Mouse (Mus musculus): ENCODE measurements around the gene Cadm2. TPM values are rescaled to one million over a fixed set of nuclear protein-coding genes. Genes with fewer than 3 reads are reported as not detected.

Cadm2 gene
- polyA plus RNA-seq, 1 experiment: not detected

DNA sequence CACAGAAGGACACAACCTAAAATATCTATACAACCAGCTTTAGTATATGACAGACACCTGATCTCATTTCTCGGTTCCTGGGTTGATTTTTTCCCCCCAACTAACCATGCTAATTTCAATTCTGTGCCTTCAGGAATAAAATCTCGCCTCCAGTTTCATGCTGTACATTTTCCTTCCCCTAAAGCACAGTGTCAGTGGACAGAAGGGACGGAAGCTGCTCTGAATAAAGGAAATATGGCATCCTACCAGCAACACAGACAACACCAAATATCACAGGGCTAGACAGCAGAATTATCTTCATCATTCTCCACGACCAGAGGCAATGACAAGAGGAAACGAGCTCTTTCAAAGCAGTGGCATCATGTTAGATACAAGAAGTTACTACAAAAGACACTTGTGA, 498.2 kb downstream of the Cadm2 start:
- Histone ChIP-seq H3K4me3 (replicated peaks) (no peak overlapping the region), H3K27me3 (ENCODE audit: control insufficient read depth) (no peaks in the 10 kb centered on the region), H3K4me1 (ENCODE audit: control insufficient read depth) (no peaks in the 10 kb centered on the region), H3K9me3 (ENCODE audit: control insufficient read depth, low read length) (no peaks in the 10 kb centered on the region), H3K36me3 (ENCODE audit: control insufficient read depth) (no peaks in the 10 kb centered on the region)
- TF ChIP-seq TAL1 (IDR thresholded peaks at IDR 0.05; ENCODE audit: low read length): no peak

DNA sequence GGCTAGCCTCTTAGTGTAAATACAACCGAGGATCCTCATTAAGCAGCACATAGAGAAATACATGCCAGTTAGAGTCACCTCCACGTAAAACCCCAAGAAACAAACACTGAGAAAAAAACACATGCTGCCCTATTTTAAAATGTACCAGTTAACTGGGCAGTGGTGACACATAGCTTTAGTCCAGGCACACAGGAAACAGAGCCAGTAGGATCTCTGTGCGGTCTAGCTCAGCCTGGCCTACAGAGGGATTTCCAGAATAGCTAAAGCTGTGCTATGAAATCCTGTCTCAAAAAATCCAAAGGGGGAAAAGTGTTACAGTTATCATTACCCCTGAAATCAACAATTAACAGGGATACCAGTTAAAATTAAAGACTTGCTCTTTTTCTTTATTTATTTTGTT, 498.9 kb downstream of the Cadm2 start:
- Histone ChIP-seq H3K4me1 (ENCODE audit: control insufficient read depth) (no peaks in the 10 kb centered on the region), H3K4me3 (replicated peaks) (no peak overlapping the region), H3K36me3 (ENCODE audit: control insufficient read depth) (no peaks in the 10 kb centered on the region), H3K9me3 (ENCODE audit: control insufficient read depth, low read length) (no peaks in the 10 kb centered on the region), H3K27me3 (ENCODE audit: control insufficient read depth) (no peaks in the 10 kb centered on the region)
- TF ChIP-seq GATA1 (IDR thresholded peaks at IDR 0.05; ENCODE audit: low read length): no peak
- TF ChIP-seq TAL1 (IDR thresholded peaks at IDR 0.05; ENCODE audit: low read length): no peak

DNA sequence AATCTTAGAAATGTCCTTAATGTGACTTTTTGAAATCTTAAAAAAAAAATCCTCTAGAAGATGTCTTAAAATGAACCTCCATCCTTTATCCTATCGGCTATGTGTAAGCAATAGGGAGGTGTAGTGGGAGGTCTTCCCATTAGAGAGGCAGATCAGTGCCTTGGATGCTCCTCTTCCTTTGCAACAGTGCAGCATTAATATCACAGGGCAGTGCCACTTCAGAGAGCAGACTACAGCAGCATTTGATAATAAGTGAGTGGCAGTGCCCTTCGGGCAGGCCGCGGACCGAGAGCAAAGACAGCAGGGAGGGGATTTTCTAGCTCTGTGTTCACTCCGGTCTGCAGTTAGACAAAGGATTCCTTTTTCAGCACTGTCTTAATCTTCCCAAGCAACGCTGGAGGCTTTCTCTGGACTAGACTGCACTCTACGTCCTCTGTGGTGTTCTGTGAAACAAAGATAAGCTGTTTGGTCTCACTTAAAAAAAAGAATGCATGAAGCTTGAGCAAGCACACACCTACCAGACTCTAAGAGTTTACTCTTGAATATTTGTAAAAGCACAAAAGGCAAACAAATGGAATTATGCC, 514.1 kb downstream of the Cadm2 start:
- no peak for TF ChIP-seq TAL1 (IDR thresholded peaks at IDR 0.05; ENCODE audit: low read length)
- H3K9me3 ChIP-seq (ENCODE audit: control insufficient read depth, low read length): no peaks in the 10 kb centered on the region
- H3K27me3 ChIP-seq (ENCODE audit: control insufficient read depth): no peaks in the 10 kb centered on the region
- no peaks in the 10 kb centered on the region for H3K36me3 ChIP-seq (ENCODE audit: control insufficient read depth)
- no peak overlapping the region for H3K4me3 ChIP-seq (replicated peaks)
- no peaks in the 10 kb centered on the region for H3K4me1 ChIP-seq (ENCODE audit: control insufficient read depth)

GRCm38 (mm10) chr16:67096706-67097105, 524.0 kb downstream of the Cadm2 start:
- no peak overlapping the region for H3K4me3 ChIP-seq (replicated peaks)
- H3K4me1 ChIP-seq (ENCODE audit: control insufficient read depth): no peaks in the 10 kb centered on the region
- no peak for TF ChIP-seq GATA1 (IDR thresholded peaks at IDR 0.05; ENCODE audit: low read length)
- no peak for TF ChIP-seq TAL1 (IDR thresholded peaks at IDR 0.05; ENCODE audit: low read length)
- H3K27me3 ChIP-seq (ENCODE audit: control insufficient read depth): no peaks in the 10 kb centered on the region
- no peaks in the 10 kb centered on the region for H3K9me3 ChIP-seq (ENCODE audit: control insufficient read depth, low read length)
- H3K36me3 ChIP-seq (ENCODE audit: control insufficient read depth): no peaks in the 10 kb centered on the region

DNA sequence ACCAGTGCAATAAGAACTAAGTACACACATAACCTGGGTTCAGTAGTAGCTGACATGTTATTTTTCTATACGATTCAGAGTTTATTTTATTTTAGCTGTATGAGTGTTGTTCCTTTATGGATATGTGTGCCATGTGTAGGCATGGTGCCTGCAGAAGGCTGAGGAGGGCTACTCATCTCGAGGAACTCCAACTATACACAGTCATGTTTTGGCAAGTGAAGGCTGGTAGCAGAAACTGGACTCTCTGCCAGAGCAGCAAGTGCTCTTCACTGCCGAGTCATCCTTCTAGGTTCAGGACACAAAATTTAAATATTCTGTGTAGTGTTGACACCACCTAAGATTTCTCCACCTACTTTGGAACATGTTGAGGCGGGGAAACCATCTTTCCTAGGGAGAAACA, 524.8 kb downstream of the Cadm2 start:
- no peaks in the 10 kb centered on the region for H3K36me3 ChIP-seq (ENCODE audit: control insufficient read depth)
- H3K27me3 ChIP-seq (ENCODE audit: control insufficient read depth): no peaks in the 10 kb centered on the region
- no peak overlapping the region for H3K4me3 ChIP-seq (replicated peaks)
- TF ChIP-seq TAL1 (IDR thresholded peaks at IDR 0.05; ENCODE audit: low read length) (no peak), GATA1 (IDR thresholded peaks at IDR 0.05; ENCODE audit: low read length) (no peak)
- H3K9me3 ChIP-seq (ENCODE audit: control insufficient read depth, low read length): no peaks in the 10 kb centered on the region
- H3K4me1 ChIP-seq (ENCODE audit: control insufficient read depth): no peaks in the 10 kb centered on the region

DNA sequence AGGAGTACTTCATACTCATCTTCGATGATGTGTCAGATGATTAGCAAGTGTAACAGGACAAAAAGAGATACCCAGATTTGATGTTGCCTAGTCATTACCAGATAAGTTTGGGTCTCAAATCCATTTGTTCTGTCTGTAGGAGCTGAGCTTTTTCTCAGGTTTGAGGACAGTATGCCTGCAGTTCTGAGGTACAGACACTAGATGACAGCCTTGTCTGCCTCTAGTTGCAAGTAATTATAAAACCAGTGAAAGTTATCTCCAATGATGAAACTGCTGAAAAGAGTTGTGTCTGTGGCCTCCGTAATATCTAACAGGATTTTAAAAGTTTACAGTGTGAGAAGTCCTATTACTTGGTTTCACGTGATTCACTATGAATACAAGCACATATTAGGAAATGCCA, 531.0 kb downstream of the Cadm2 start:
- H3K4me3 ChIP-seq (replicated peaks): no peak overlapping the region
- H3K36me3 ChIP-seq (ENCODE audit: control insufficient read depth): no peaks in the 10 kb centered on the region
- no peaks in the 10 kb centered on the region for H3K9me3 ChIP-seq (ENCODE audit: control insufficient read depth, low read length)
- no peaks in the 10 kb centered on the region for H3K27me3 ChIP-seq (ENCODE audit: control insufficient read depth)
- TF ChIP-seq TAL1 (IDR thresholded peaks at IDR 0.05; ENCODE audit: low read length) (no peak), GATA1 (IDR thresholded peaks at IDR 0.05; ENCODE audit: low read length) (no peak)
- H3K4me1 ChIP-seq (ENCODE audit: control insufficient read depth): no peaks in the 10 kb centered on the region

- peaks cover 5% of the 10 kb centered on the region; the same call in 1 of the 2 replicates for H3K9me3 ChIP-seq (ENCODE audit: control insufficient read depth, low read length)
- H3K36me3 ChIP-seq (ENCODE audit: control insufficient read depth): no peaks in the 10 kb centered on the region
- TF ChIP-seq GATA1 (IDR thresholded peaks at IDR 0.05; ENCODE audit: low read length): no peak
- TF ChIP-seq TAL1 (IDR thresholded peaks at IDR 0.05; ENCODE audit: low read length): no peak
- H3K27me3 ChIP-seq (ENCODE audit: control insufficient read depth): no peaks in the 10 kb centered on the region
- H3K4me3 ChIP-seq (replicated peaks): no peak overlapping the region
- no peaks in the 10 kb centered on the region for H3K4me1 ChIP-seq (ENCODE audit: control insufficient read depth)
Measured at GRCm38 (mm10) chr16:67079318-67079717, 541.4 kb downstream of the Cadm2 start.

GRCm38 (mm10) chr16:67076169-67076895, 544.4 kb downstream of the Cadm2 start:
- Histone ChIP-seq H3K4me3 (replicated peaks) (no peak overlapping the region), H3K9me3 (ENCODE audit: control insufficient read depth, low read length) (peaks cover 5% of the 10 kb centered on the region; the same call in 1 of the 2 replicates), H3K27me3 (ENCODE audit: control insufficient read depth) (no peaks in the 10 kb centered on the region), H3K4me1 (ENCODE audit: control insufficient read depth) (no peaks in the 10 kb centered on the region), H3K36me3 (ENCODE audit: control insufficient read depth) (no peaks in the 10 kb centered on the region)
- TF ChIP-seq TAL1 (IDR thresholded peaks at IDR 0.05; ENCODE audit: low read length): no peak
- TF ChIP-seq GATA1 (IDR thresholded peaks at IDR 0.05; ENCODE audit: low read length): no peak

GRCm38 (mm10) chr16:67068461-67068860, 552.2 kb downstream of the Cadm2 start:
- H3K36me3 ChIP-seq (ENCODE audit: control insufficient read depth): no peaks in the 10 kb centered on the region
- H3K4me1 ChIP-seq (ENCODE audit: control insufficient read depth): no peaks in the 10 kb centered on the region
- no peak overlapping the region for H3K4me3 ChIP-seq (replicated peaks)
- TF ChIP-seq TAL1 (IDR thresholded peaks at IDR 0.05; ENCODE audit: low read length) (no peak), GATA1 (IDR thresholded peaks at IDR 0.05; ENCODE audit: low read length) (no peak)
- no peaks in the 10 kb centered on the region for H3K27me3 ChIP-seq (ENCODE audit: control insufficient read depth)
- no peaks in the 10 kb centered on the region for H3K9me3 ChIP-seq (ENCODE audit: control insufficient read depth, low read length)
